ENCODE assay signal across 8 mouse cellular contexts in genomic region chr2:26022258-26022565, GRCm38 (mm10). TPM values are rescaled to one million over a fixed set of nuclear protein-coding genes. Genes with fewer than 3 reads are reported as not detected.
DNase-seq lines count a peak whose midpoint lies in the region; ATAC-seq and TF ChIP-seq lines count a peak whose summit lies in the region.

No protein-coding gene starts in this region.

- no peak for TF ChIP-seq RAD21 in CH12.LX (IDR thresholded peaks at IDR 0.05; ENCODE audit: low read depth, low read length)

- ATAC-seq in heart, embryonic 12.5 days (ENCODE audit: insufficient number of reproducible peaks, low FRiP score), result no peak
- no peak for ATAC-seq in forebrain, embryonic 13.5 days
- ATAC-seq in liver, embryonic 14.5 days (ENCODE audit: insufficient read depth), result no peak

- peaks cover 21% of the 10 kb centered on the region for H3K79me2 ChIP-seq in CH12.LX (replicated peaks; ENCODE audit: control insufficient read depth, extremely low read depth, insufficient read depth, poor library complexity, severe bottlenecking)

- H3K36me3 ChIP-seq in heart, embryonic 12.5 days, result no peaks in the 10 kb centered on the region
- peaks cover 0 to 14% of the 10 kb centered on the region in 2 experiments for H3K36me3 ChIP-seq in CH12.LX (replicated peaks in 1 of 2; ENCODE audit: control insufficient read depth in 1 of 2, insufficient read depth in 1 of 2, low read length in 1 of 2)
- peaks cover 3% of the 10 kb centered on the region; the same call in 1 of the 2 replicates for H3K36me3 ChIP-seq in forebrain, embryonic 13.5 days (ENCODE audit: poor library complexity, severe bottlenecking)
- peaks cover 16% of the 10 kb centered on the region for H3K36me3 ChIP-seq in liver, embryonic 14.5 days (replicated peaks; ENCODE audit: control insufficient read depth, insufficient read depth, low read depth)

- dilution Hi-C loops in CH12.LX (cut with MboI; ENCODE audit: extremely low pct_ligation_motif_present, extremely low pct_unique_long_range_greater_than_20kb, low sequenced_read_pairs), result no loop called here

- 0 out of 2 replicates have a peak overlapping the region, but pooled peaks have one; percentile 91 for H3K27ac ChIP-seq in heart, embryonic 12.5 days (ENCODE audit: poor library complexity, severe bottlenecking)
- no peak overlapping the region; the same call in 1 of the 2 replicates for H3K27ac ChIP-seq in CH12.LX (ENCODE audit: insufficient read depth, low read depth)
- no peak overlapping the region for H3K27ac ChIP-seq in forebrain, embryonic 13.5 days
- H3K27ac ChIP-seq in liver, embryonic 14.5 days, result peak overlapping the region; percentile 99

- H3K27me3 ChIP-seq in heart, embryonic 12.5 days (replicated peaks), result no peaks in the 10 kb centered on the region; the same call in 1 of the 2 replicates
- peaks cover 18% of the 10 kb centered on the region for H3K27me3 ChIP-seq in CH12.LX (replicated peaks)
- H3K27me3 ChIP-seq in forebrain, embryonic 13.5 days, result 0 out of 2 replicates have a peak, but pooled peaks cover 2% of the 10 kb centered on the region
- H3K27me3 ChIP-seq in liver, embryonic 14.5 days (ENCODE audit: control insufficient read depth, insufficient read depth, low read length), result no peaks in the 10 kb centered on the region

- WGBS in heart, embryonic 12.5 days, result 86% methylated on average over 8 of the region's 8 CpGs
- 84% methylated on average over 8 of the region's 8 CpGs for WGBS in forebrain, embryonic 13.5 days
- WGBS in liver, embryonic 14.5 days (ENCODE audit: insufficient replicate concordance), result 83% methylated on average over 8 of the region's 8 CpGs

- TF ChIP-seq POLR2A in CH12.LX (IDR thresholded peaks at IDR 0.05; ENCODE audit: low read depth, low read length), result no peak

- no peak for DNase-seq in heart, postnatal 4 days
- no peak for DNase-seq in CH12.LX (ENCODE audit: extremely low read depth)
- no peak for DNase-seq in liver, embryonic 14.5 days (ENCODE audit: low read depth in 3 of 3, low spot score in 3 of 3)
- DNase-seq in spleen, postnatal 4 days (ENCODE audit: low spot score in 2 of 2), result no peak
- DNase-seq in gastrocnemius, postnatal 10 days, result no peak
- DNase-seq in thymus, postnatal 25 days, result no peak

- peak overlapping the region; percentile 85 for H3K4me2 ChIP-seq in heart, embryonic 12.5 days
- peak overlapping the region; percentile 94 for H3K4me2 ChIP-seq in CH12.LX (ENCODE audit: insufficient read depth, low read depth, poor library complexity, severe bottlenecking)
- H3K4me2 ChIP-seq in forebrain, embryonic 13.5 days, result peak overlapping the region; percentile 48; the same call in 1 of the 2 replicates
- peak overlapping the region; percentile 100 for H3K4me2 ChIP-seq in liver, embryonic 14.5 days (ENCODE audit: low read depth)

- no peak overlapping the region for H3K9ac ChIP-seq in heart, embryonic 12.5 days
- peak overlapping the region; percentile 30; the same call in 1 of the 2 replicates for H3K9ac ChIP-seq in CH12.LX (ENCODE audit: insufficient read depth, low read depth)
- no peak overlapping the region for H3K9ac ChIP-seq in forebrain, embryonic 13.5 days
- H3K9ac ChIP-seq in liver, embryonic 14.5 days (replicated peaks), result peak overlapping the region; percentile 93

- TF ChIP-seq EP300 in CH12.LX (IDR thresholded peaks at IDR 0.05; ENCODE audit: low read length), result no peak
- TF ChIP-seq EP300 in liver, embryonic 14.5 days (IDR thresholded peaks at IDR 0.05; ENCODE audit: low read depth), result no peak

- H3K4me1 ChIP-seq in heart, embryonic 12.5 days (replicated peaks), result peaks cover 24% of the 10 kb centered on the region
- H3K4me1 ChIP-seq in CH12.LX (ENCODE audit: control insufficient read depth in 1 of 2, insufficient read depth in 2 of 2), result peaks cover 9 to 36% of the 10 kb centered on the region in 2 experiments
- H3K4me1 ChIP-seq in forebrain, embryonic 13.5 days, result peaks cover 16% of the 10 kb centered on the region
- peaks cover 16 to 29% of the 10 kb centered on the region in 2 experiments for H3K4me1 ChIP-seq in liver, embryonic 14.5 days (replicated peaks; ENCODE audit: control insufficient read depth in 2 of 2, insufficient read depth in 2 of 2, low read length in 1 of 2)

- TF ChIP-seq CTCF in CH12.LX (conservative IDR thresholded peaks at IDR 0.05 in 1 of 2, IDR thresholded peaks at IDR 0.05 in 1 of 2; ENCODE audit: low read depth in 2 of 2, low read length in 2 of 2), result no peak
- TF ChIP-seq CTCF in liver, embryonic 14.5 days (IDR thresholded peaks at IDR 0.05; ENCODE audit: low read depth), result no peak

- H3K4me3 ChIP-seq in heart, embryonic 12.5 days, result peak overlapping the region; percentile 76
- H3K4me3 ChIP-seq in CH12.LX (replicated peaks in 1 of 3; ENCODE audit: low read depth in 2 of 3, low read length in 2 of 3, poor library complexity in 1 of 3), result peak overlapping the region; percentile 53 to 62 (median 53)
- no peak overlapping the region for H3K4me3 ChIP-seq in forebrain, embryonic 13.5 days
- peak overlapping the region; percentile 60 to 94; a peak in 3 of 4 replicates for H3K4me3 ChIP-seq in liver, embryonic 14.5 days (ENCODE audit: insufficient read depth in 1 of 2, low read depth in 2 of 2, low read length in 2 of 2)

- in situ Hi-C loops in CH12.LX (cut with MboI; ENCODE audit: low pct_ligation_motif_present, low pct_unique_long_range_greater_than_20kb, low sequenced_read_pairs), result loop anchor here (10.0 kb wide), 2 partner anchors 123 to 187 kb away; no protein-coding TSS in a partner anchor

- no peaks in the 10 kb centered on the region for H3K9me3 ChIP-seq in heart, embryonic 12.5 days (replicated peaks)
- H3K9me3 ChIP-seq in CH12.LX (replicated peaks; ENCODE audit: low read length), result no peaks in the 10 kb centered on the region
- no peaks in the 10 kb centered on the region for H3K9me3 ChIP-seq in forebrain, embryonic 13.5 days (replicated peaks)
- H3K9me3 ChIP-seq in liver, embryonic 14.5 days (ENCODE audit: control insufficient read depth, low read length), result no peaks in the 10 kb centered on the region

TF ChIP-seq in CH12.LX, 34 proteins besides CTCF, POLR2A, EP300 and RAD21:
- TF ChIP-seq IRF4 (IDR thresholded peaks at IDR 0.05; ENCODE audit: low read depth, low read length) (no peak), E2F4 (IDR thresholded peaks at IDR 0.05; ENCODE audit: insufficient replicate concordance, low read depth, low read length) (no peak), NELFE (IDR thresholded peaks at IDR 0.05; ENCODE audit: low read depth, low read length) (no peak), ELF1 (IDR thresholded peaks at IDR 0.05; ENCODE audit: low read depth, low read length) (no peak), NRF1 (IDR thresholded peaks at IDR 0.05; ENCODE audit: low read depth, low read length) (peak; percentile 61)

RNA-seq across cellular contexts. Expression of gene Ubac1, which starts 0.7 kb away (rescaled TPM):
- polyA plus RNA-seq in heart, embryonic 12.5 days (2016; fragmentation: Nextera tagmentation; extraction: Ambion mirVana), result 107 and 111 TPM in 2 replicates
- total RNA-seq in heart, postnatal 4 days (2021), result 10 to 100 TPM; 60.3 to 62.4 TPM
- 90.0 and 92.0 TPM in 2 replicates for total RNA-seq in CH12.LX (2012; rRNA removed)
- total RNA-seq in CH12.LX (2014; rRNA removed), result 80.3 and 80.5 TPM in 2 replicates
- polyA plus RNA-seq in CH12.LX (2012; ENCODE audit: insufficient read length, low read depth), result 88.9 and 99.7 TPM in 2 replicates
- polyA plus RNA-seq in forebrain, embryonic 13.5 days (2015; fragmentation: Nextera tagmentation; extraction: Ambion mirVana), result 83.8 and 89.3 TPM in 2 replicates
- 259 and 320 TPM in 2 replicates for polyA plus RNA-seq in liver, embryonic 14.5 days (2012; rRNA removed)
- 504 and 526 TPM in 2 replicates for polyA plus RNA-seq in liver, embryonic 14.5 days (2014; fragmentation: Nextera tagmentation; extraction: Ambion mirVana)
- 100 to 1,000 TPM; 185 to 191 TPM for total RNA-seq in gastrocnemius, postnatal 10 days (2021)

RNA-seq across cellular contexts. Expression of gene Camsap1, which starts 39.1 kb away (rescaled TPM):
- polyA plus RNA-seq in heart, embryonic 12.5 days (2016; fragmentation: Nextera tagmentation; extraction: Ambion mirVana), result 17.9 and 22.1 TPM in 2 replicates
- total RNA-seq in heart, postnatal 4 days (2021), result 10 to 100 TPM; 30.1 to 33.3 TPM
- total RNA-seq in CH12.LX (2012; rRNA removed), result 13.8 and 17.2 TPM in 2 replicates
- 6.2 and 6.9 TPM in 2 replicates for total RNA-seq in CH12.LX (2014; rRNA removed)
- polyA plus RNA-seq in CH12.LX (2012; ENCODE audit: insufficient read length, low read depth), result 22.1 and 23.4 TPM in 2 replicates
- 30.7 and 35.1 TPM in 2 replicates for polyA plus RNA-seq in forebrain, embryonic 13.5 days (2015; fragmentation: Nextera tagmentation; extraction: Ambion mirVana)
- polyA plus RNA-seq in liver, embryonic 14.5 days (2012; rRNA removed), result 2.3 and 2.8 TPM in 2 replicates
- 4.7 and 6.6 TPM in 2 replicates for polyA plus RNA-seq in liver, embryonic 14.5 days (2014; fragmentation: Nextera tagmentation; extraction: Ambion mirVana)
- 10 to 100 TPM; 29.5 to 34.8 TPM for total RNA-seq in gastrocnemius, postnatal 10 days (2021)

Comparison
In these comparisons a context has a peak if more than half of its experiments do, and no peak if none do; other contexts are left out.
1. H3K27ac ChIP-seq: peak in heart, embryonic 12.5 days (single experiment) and liver, embryonic 14.5 days (single experiment); none in CH12.LX (single experiment) and forebrain, embryonic 13.5 days (single experiment).
2. H3K4me2 ChIP-seq: peak in every context shown above with its lines; median percentile 100 in liver, embryonic 14.5 days; 94 in CH12.LX; 85 in heart, embryonic 12.5 days; 48 in forebrain, embryonic 13.5 days.
3. H3K9ac ChIP-seq: peak in CH12.LX (single experiment) and liver, embryonic 14.5 days (single experiment); none in heart, embryonic 12.5 days (single experiment) and forebrain, embryonic 13.5 days (single experiment).